Mouse (Mus musculus) large intestine, adult 2 months (tissue): Measurements from ENCODE around the gene E2f3. TPM values are rescaled to one million over a fixed set of nuclear protein-coding genes. Genes with fewer than 3 reads are reported as not detected.

ENCODE experiments used
- polyA plus RNA-seq: library from polyadenylated mRNA; depleted of rRNA; stranded (reverse); fragments of >200 nt; gene quantifications from 2 replicates; pipeline ENCODE4 v1.2.3, GENCODE M21; 2012; rRNA removed

E2f3 gene
- polyA plus RNA-seq, 1 experiment = 5.3 TPM

Other genes starting within 250 kb of the E2f3 start
- 1.5 and 1.9 TPM in 2 replicates for gene Cdkal1, start 130.4 kb downstream of the E2f3 start, polyA plus RNA-seq
- gene Mboat1, start 150.4 kb upstream of the E2f3 start, polyA plus RNA-seq = 9.5 and 13.9 TPM in 2 replicates